Mouse (Mus musculus) E14TG2a.4 (cell line): ENCODE measurements around the gene Nr2c1.

Experiments used
- CTCF ChIP-seq: conservative IDR thresholded peaks from 2 replicates; pipeline ENCODE4 v1.5.1; 2014; ENCODE audit warnings: low read length
- NANOG ChIP-seq: IDR thresholded peaks from 2 replicates; pipeline ENCODE4 v1.6.1; 2014; ENCODE audit warnings: borderline replicate concordance, low read length, mixed read lengths
- POU5F1 ChIP-seq: IDR thresholded peaks from 2 replicates; pipeline ENCODE4 v1.6.1; 2014; ENCODE audit warnings: low read length, borderline replicate concordance

DNA sequence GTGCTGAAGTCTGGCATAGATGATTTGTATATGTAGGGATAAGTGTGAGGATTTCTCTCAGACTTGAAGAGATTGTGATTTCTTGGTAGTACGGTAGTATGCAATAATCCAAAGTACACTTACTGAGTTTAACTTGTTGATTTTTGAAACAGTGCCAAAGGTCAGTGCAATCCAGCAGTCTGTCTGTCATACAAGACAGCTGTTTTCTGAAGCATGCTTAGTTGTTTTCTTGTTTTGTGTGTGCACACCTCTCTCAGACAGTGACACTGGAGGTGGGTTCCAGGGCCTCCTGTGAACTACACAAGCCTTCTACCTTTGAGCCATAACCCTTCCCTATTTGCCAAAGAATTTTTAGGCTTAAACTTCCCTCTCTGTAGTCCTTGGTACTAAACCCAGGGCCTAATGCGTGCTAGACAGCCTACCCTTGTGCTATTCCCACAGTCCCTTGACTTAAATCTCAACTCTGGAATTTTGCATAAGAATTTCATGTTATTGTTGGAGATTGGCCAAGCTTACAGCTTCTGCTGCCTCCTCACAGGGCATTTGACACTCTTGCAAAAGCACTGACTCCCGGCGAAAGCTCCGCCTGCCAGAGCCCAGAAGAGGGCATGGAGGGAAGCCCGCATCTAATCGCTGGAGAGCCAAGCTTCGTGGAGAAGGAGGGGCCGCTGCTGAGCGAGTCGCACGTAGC is 23.8 kb downstream of the Nr2c1 start:
- TF ChIP-seq CTCF = no peak
- TF ChIP-seq POU5F1 = no peak
- no peak for TF ChIP-seq NANOG
